ENCODE assay signal across 9 mouse cellular contexts in the genomic region with DNA sequence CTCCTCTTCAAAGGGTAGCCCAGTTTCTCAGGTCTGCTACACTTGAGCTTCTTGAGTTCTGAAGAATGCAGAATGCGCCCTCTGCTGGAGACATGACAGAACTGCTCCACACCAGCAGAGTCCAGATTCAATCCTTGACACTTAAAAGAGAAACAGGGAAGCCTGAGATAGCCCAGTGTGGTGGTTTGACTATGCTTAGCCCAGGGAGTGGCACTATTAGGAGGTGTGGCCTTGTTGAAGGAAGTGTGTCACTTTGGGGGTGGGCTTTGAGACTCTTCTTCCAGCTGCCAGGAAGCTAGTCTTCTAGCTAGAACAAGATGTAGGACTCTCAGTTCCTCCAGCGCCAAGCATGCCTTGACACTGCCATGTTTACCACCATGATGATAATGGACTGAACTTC. TPM values are rescaled to one million over a fixed set of nuclear protein-coding genes. Genes with fewer than 3 reads are reported as not detected.
DNase-seq lines count a peak whose midpoint lies in the region; ATAC-seq and TF ChIP-seq lines count a peak whose summit lies in the region.
"Had no signal": no experiment of that assay in that cellular context is flagged by ENCODE, and none has a peak within 500 bp of the region (broad histone marks: within the 10 kb centered on the region; RNA-seq: fewer than 3 reads in every experiment).

No protein-coding gene starts in this region.

- no peak overlapping the region for H3K4me3 ChIP-seq in heart, embryonic 12.5 days
- H3K4me3 ChIP-seq in ES-E14 (ENCODE audit: insufficient read depth in 1 of 2, low read depth in 1 of 2, low read length in 2 of 2, poor library complexity in 1 of 2, severe bottlenecking in 1 of 2): no peak overlapping the region
- no peak overlapping the region for H3K4me3 ChIP-seq in layer of hippocampus, adult 2 months
- H3K4me3 ChIP-seq in spleen, adult 2 months (ENCODE audit: extremely low read depth, insufficient read depth, insufficient read length): no peak overlapping the region
- H3K4me3 ChIP-seq: lung, embryonic 15.5 days had no signal

- H3K4me2 ChIP-seq in heart, embryonic 12.5 days: no peak overlapping the region
- H3K4me2 ChIP-seq: lung, embryonic 15.5 days had no signal

- ATAC-seq in heart, embryonic 12.5 days (ENCODE audit: insufficient number of reproducible peaks, low FRiP score): no peak

- H3K27me3 ChIP-seq in heart, embryonic 12.5 days (replicated peaks): no peaks in the 10 kb centered on the region
- no peaks in the 10 kb centered on the region for H3K27me3 ChIP-seq in spleen, adult 2 months (ENCODE audit: control insufficient read depth, insufficient read depth, low read length)
- H3K27me3 ChIP-seq: lung, embryonic 15.5 days had no signal

- no peaks in the 10 kb centered on the region for H3K9me3 ChIP-seq in heart, embryonic 12.5 days (replicated peaks)
- no peaks in the 10 kb centered on the region for H3K9me3 ChIP-seq in ES-E14 (ENCODE audit: control insufficient read depth, insufficient read depth, low read depth, low read length)
- H3K9me3 ChIP-seq: lung, embryonic 15.5 days had no signal

- H3K27ac ChIP-seq in heart, embryonic 12.5 days (ENCODE audit: poor library complexity, severe bottlenecking): no peak overlapping the region
- no peak overlapping the region for H3K27ac ChIP-seq in ES-E14 (ENCODE audit: insufficient read depth, low read depth, low read length, poor library complexity, severe bottlenecking)
- H3K27ac ChIP-seq in layer of hippocampus, adult 2 months: 0 out of 2 replicates have a peak overlapping the region, but pooled peaks have one; percentile 51
- no peak overlapping the region for H3K27ac ChIP-seq in spleen, adult 2 months (ENCODE audit: insufficient read depth, low read length)
- H3K27ac ChIP-seq: lung, embryonic 15.5 days had no signal

- H3K9ac ChIP-seq in heart, embryonic 12.5 days: no peak overlapping the region
- H3K9ac ChIP-seq in ES-E14 (ENCODE audit: insufficient read depth, low read depth, low read length, poor library complexity, severe bottlenecking): no peak overlapping the region
- H3K9ac ChIP-seq: lung, embryonic 15.5 days had no signal

- DNase-seq in heart, adult 11 months: peak; percentile 94
- DNase-seq in ES-E14 (ENCODE audit: low read depth, low spot score): peak; percentile 91
- DNase-seq in cerebellum, adult 18-20 months: peak; percentile 73 to 82
- DNase-seq in frontal cortex, postnatal 36 days (ENCODE audit: low spot score in 2 of 2): peak; percentile 78 to 89
- DNase-seq in layer of hippocampus, adult 2 months (ENCODE audit: low spot score in 2 of 2): peak; percentile 72 to 76
- DNase-seq in lung, postnatal 36 days: peak; percentile 92
- DNase-seq in spleen, adult 2 months (ENCODE audit: low read depth in 1 of 2, low spot score in 2 of 2): peak; percentile 73 to 77

- H3K36me3 ChIP-seq in heart, embryonic 12.5 days: no peaks in the 10 kb centered on the region
- no peaks in the 10 kb centered on the region for H3K36me3 ChIP-seq in ES-E14 (ENCODE audit: control insufficient read depth, insufficient read depth, low read length, poor library complexity, severe bottlenecking)
- H3K36me3 ChIP-seq in spleen, adult 2 months (ENCODE audit: control insufficient read depth, insufficient read depth, low read length): no peaks in the 10 kb centered on the region
- H3K36me3 ChIP-seq: lung, embryonic 15.5 days had no signal

- TF ChIP-seq POLR2A in spleen, adult 2 months (IDR thresholded peaks at IDR 0.05; ENCODE audit: low read depth, low read length): no peak

- in situ Hi-C loops in ES-E14 (cut with MboI; ENCODE audit: low sequenced_read_pairs in 2 of 2, unreplicated experiment in 2 of 2): no loop called here

- H3K4me1 ChIP-seq in heart, embryonic 12.5 days (replicated peaks): peaks cover 14% of the 10 kb centered on the region
- peaks cover 0 to 9% of the 10 kb centered on the region in 2 experiments; a peak in 2 of 4 replicates for H3K4me1 ChIP-seq in ES-E14 (ENCODE audit: control insufficient read depth in 2 of 2, insufficient read depth in 2 of 2, low read length in 2 of 2, poor library complexity in 1 of 2)
- H3K4me1 ChIP-seq in spleen, adult 2 months (ENCODE audit: control insufficient read depth, insufficient read depth, insufficient read length): peaks cover 9% of the 10 kb centered on the region

- WGBS in heart, embryonic 12.5 days: 43% methylated on average over 2 of the region's 2 CpGs
- WGBS in spleen, adult 2 months: 50% methylated on average over 2 of the region's 2 CpGs

- peak; percentile 98 for TF ChIP-seq CTCF in layer of hippocampus, adult 2 months (conservative IDR thresholded peaks at IDR 0.05)
- TF ChIP-seq CTCF in spleen, adult 2 months (IDR thresholded peaks at IDR 0.05; ENCODE audit: extremely low read depth, insufficient read depth, insufficient read length, insufficient replicate concordance): peak; percentile 81; the same call in 1 of the 2 replicates

TF ChIP-seq in ES-E14, 5 proteins besides CTCF, POLR2A, EP300 and RAD21:
- TF ChIP-seq ZC3H11A (IDR thresholded peaks at IDR 0.05; ENCODE audit: borderline replicate concordance, low read depth, low read length) (peak; percentile 26; the same call in 1 of the 2 replicates), ZNF384 (IDR thresholded peaks at IDR 0.05; ENCODE audit: low read depth, low read length) (no peak)
TF ChIP-seq in ES-E14: peak in this region for 1.

RNA-seq across cellular contexts. Expression of a gene that starts 3.9 kb away (rescaled TPM):
- polyA plus RNA-seq in heart, embryonic 12.5 days (2016; fragmentation: Nextera tagmentation; extraction: Ambion mirVana): not detected in 2 replicates
- 0.11 TPM in 1 of 2 replicates, not detected in the other for total RNA-seq in ES-E14 (2012; rRNA removed)
- total RNA-seq in layer of hippocampus, adult 2 months (2021): not detected
- polyA plus RNA-seq in spleen, adult 2 months (2012; rRNA removed): not detected in 2 replicates
- polyA plus RNA-seq: lung, embryonic 15.5 days had no signal

RNA-seq across cellular contexts. Expression of a gene that starts 4.0 kb away (rescaled TPM):
- polyA plus RNA-seq in heart, embryonic 12.5 days (2016; fragmentation: Nextera tagmentation; extraction: Ambion mirVana): not detected in 2 replicates
- total RNA-seq in ES-E14 (2012; rRNA removed): 0.18 TPM in 1 of 2 replicates, not detected in the other
- total RNA-seq in layer of hippocampus, adult 2 months (2021): not detected
- polyA plus RNA-seq in spleen, adult 2 months (2012; rRNA removed): 0.11 and 0.34 TPM in 2 replicates
